Mouse (Mus musculus) gastrocnemius, postnatal 10 days (tissue): ENCODE results near the gene Ankrd17. TPM values are rescaled to one million over a fixed set of nuclear protein-coding genes. Genes with fewer than 3 reads are reported as not detected.
A peak's percentile ranks its signal among the peaks of the same experiment; 100 is the strongest.

ENCODE experiments used
- DNase-seq: peaks from one replicate; pipeline ENCODE4 v3.0.0; 2021; ENCODE audit warnings: mixed read lengths
- long read RNA-seq, 2 experiments: library from polyadenylated mRNA; stranded (forward); transcript quantifications; one replicate each; pipeline ENCODE4 v2.0.0; 2021
- total RNA-seq, 2 experiments: library from RNA; stranded (reverse); gene quantifications; 2 replicates each; pipeline ENCODE4 v1.2.3; 2021

Gene Ankrd17
- 10 to 100 TPM; 49.5 to 65.3 TPM for total RNA-seq
- long read RNA-seq, experiment 1, full-length matches to known transcripts = 2 of 18 reads
- long read RNA-seq, experiment 1, partial matches to known transcripts = 13 of 18 reads
- long read RNA-seq, experiment 1, other reads (novel, unspliced or antisense) = 3 of 18 reads
- long read RNA-seq, experiment 2, partial matches to known transcripts = 10 of 13 reads
- long read RNA-seq, experiment 2, other reads (novel, unspliced or antisense) = 3 of 13 reads

GRCm38 (mm10) chr5:90366121-90367066 is at the start of gene Ankrd17:
Ankrd17 (minus strand) TSS chr5:90366577.
- DNase-seq = peak; percentile 90

- no peak for DNase-seq
Observed at GRCm38 (mm10) chr5:90414925-90415295, 48.5 kb upstream of the Ankrd17 start.

GRCm38 (mm10) chr5:90414142-90414924 is 48.0 kb upstream of the Ankrd17 start:
- DNase-seq = no peak

GRCm38 (mm10) chr5:90405210-90405609 is 38.8 kb upstream of the Ankrd17 start:
- DNase-seq = no peak

- no peak for DNase-seq
Observed at GRCm38 (mm10) chr5:90396817-90397216, 30.4 kb upstream of the Ankrd17 start.

- DNase-seq = no peak
Observed at GRCm38 (mm10) chr5:90394322-90394721, 27.9 kb upstream of the Ankrd17 start.

- no peak for DNase-seq
Observed at GRCm38 (mm10) chr5:90393764-90394163, 27.4 kb upstream of the Ankrd17 start.

GRCm38 (mm10) chr5:90383080-90383479 is 16.7 kb upstream of the Ankrd17 start:
- DNase-seq = no peak

GRCm38 (mm10) chr5:90381458-90381857 is 15.1 kb upstream of the Ankrd17 start:
- DNase-seq = no peak

- DNase-seq = no peak
Observed at GRCm38 (mm10) chr5:90373708-90374107, 7.3 kb upstream of the Ankrd17 start.

GRCm38 (mm10) chr5:90370401-90370800 is 4.0 kb upstream of the Ankrd17 start:
- no peak for DNase-seq

GRCm38 (mm10) chr5:90367067-90367303 is 608 bp upstream of the Ankrd17 start, which contains the start of gene Gm9958:
Gm9958 (plus strand) TSS chr5:90367204.
- no peak for DNase-seq

- peak; percentile 49 for DNase-seq
Observed at GRCm38 (mm10) chr5:90365141-90365951, 1.0 kb downstream of the Ankrd17 start.

- DNase-seq = peak; percentile 65
Observed at GRCm38 (mm10) chr5:90364526-90364925, 1.9 kb downstream of the Ankrd17 start.

GRCm38 (mm10) chr5:90355824-90356223 is 10.6 kb downstream of the Ankrd17 start:
- DNase-seq = no peak

- no peak for DNase-seq
Observed at GRCm38 (mm10) chr5:90353552-90354317, 12.6 kb downstream of the Ankrd17 start.

GRCm38 (mm10) chr5:90346877-90347276 is 19.5 kb downstream of the Ankrd17 start:
- DNase-seq = no peak

- no peak for DNase-seq
Observed at GRCm38 (mm10) chr5:90340847-90341246, 25.5 kb downstream of the Ankrd17 start.

GRCm38 (mm10) chr5:90339953-90340343 is 26.4 kb downstream of the Ankrd17 start:
- DNase-seq = no peak

GRCm38 (mm10) chr5:90339129-90339952 is 27.0 kb downstream of the Ankrd17 start:
- DNase-seq = peak; percentile 47
